Mouse (Mus musculus) CH12.LX (cell line): ENCODE results near the gene Stard13.

ENCODE experiments used
- CHD2 ChIP-seq: IDR thresholded peaks from 2 replicates; pipeline ENCODE4 v1.6.1; 2011; ENCODE audit warnings: low read length, improper control_type of control experiment
- CTCF ChIP-seq, 2 experiments: IDR thresholded peaks in 1 of 2; conservative IDR thresholded peaks in 1 of 2; 2 replicates each; pipeline ENCODE4 v1.5.1; 2011 to 2012; ENCODE audit warnings: low read depth in 2 of 2, low read length in 2 of 2, improper control_type of control experiment in 1 of 2, inconsistent platforms in 1 of 2, mild to moderate bottlenecking in 1 of 2, moderate library complexity in 1 of 2
- HCFC1 ChIP-seq: IDR thresholded peaks from 2 replicates; pipeline ENCODE4 v1.6.1; 2012; ENCODE audit warnings: low read depth, mild to moderate bottlenecking, inconsistent platforms, low read length, improper control_type of control experiment
- JUN ChIP-seq: IDR thresholded peaks from 2 replicates; pipeline ENCODE4 v1.6.1; 2011; ENCODE audit warnings: low read depth, mild to moderate bottlenecking, low read length, improper control_type of control experiment, moderate library complexity; ENCODE audit not compliant: insufficient read depth
- MAZ ChIP-seq: IDR thresholded peaks from 2 replicates; pipeline ENCODE4 v1.6.1; 2012; ENCODE audit warnings: low read depth, mild to moderate bottlenecking, inconsistent platforms, low read length, improper control_type of control experiment, moderate library complexity
- MYC ChIP-seq: IDR thresholded peaks from 2 replicates; pipeline ENCODE4 v1.6.1; 2011; ENCODE audit warnings: low read depth, mild to moderate bottlenecking, improper control_type of control experiment, low read length
- NELFE ChIP-seq: IDR thresholded peaks from 2 replicates; pipeline ENCODE4 v1.6.1; 2011; ENCODE audit warnings: low read depth, low read length, improper control_type of control experiment
- POLR2A ChIP-seq: IDR thresholded peaks from 2 replicates; pipeline ENCODE4 v1.6.1; 2011; ENCODE audit warnings: low read depth, mild to moderate bottlenecking, improper control_type of control experiment, low read length
- SMC3 ChIP-seq: IDR thresholded peaks from 2 replicates; pipeline ENCODE4 v1.6.1; 2011; ENCODE audit warnings: low read depth, low read length, improper control_type of control experiment
- UBTF ChIP-seq: IDR thresholded peaks from 2 replicates; pipeline ENCODE4 v1.6.1; 2012; ENCODE audit warnings: low read depth, mild to moderate bottlenecking, inconsistent platforms, low read length, improper control_type of control experiment, moderate library complexity
- ZNF384 ChIP-seq: IDR thresholded peaks from 2 replicates; pipeline ENCODE4 v1.6.1; 2012; ENCODE audit warnings: low read depth, low read length, improper control_type of control experiment, inconsistent platforms

GRCm38 (mm10) chr5:151023461-151023860 is 210.2 kb downstream of the Stard13 start:
- TF ChIP-seq ZNF384 (no peak), UBTF (no peak), MYC (no peak), CTCF (conservative IDR thresholded peaks at IDR 0.05 in 1 of 2, IDR thresholded peaks at IDR 0.05 in 1 of 2; ENCODE audit: low read depth in 2 of 2, low read length in 2 of 2) (no peak), POLR2A (no peak), NELFE (no peak), CHD2 (no peak), JUN (no peak), HCFC1 (no peak), MAZ (no peak), SMC3 (no peak)
